Mouse (Mus musculus): ENCODE measurements around the gene Zfhx3.

The Zfhx3 gene

DNA sequence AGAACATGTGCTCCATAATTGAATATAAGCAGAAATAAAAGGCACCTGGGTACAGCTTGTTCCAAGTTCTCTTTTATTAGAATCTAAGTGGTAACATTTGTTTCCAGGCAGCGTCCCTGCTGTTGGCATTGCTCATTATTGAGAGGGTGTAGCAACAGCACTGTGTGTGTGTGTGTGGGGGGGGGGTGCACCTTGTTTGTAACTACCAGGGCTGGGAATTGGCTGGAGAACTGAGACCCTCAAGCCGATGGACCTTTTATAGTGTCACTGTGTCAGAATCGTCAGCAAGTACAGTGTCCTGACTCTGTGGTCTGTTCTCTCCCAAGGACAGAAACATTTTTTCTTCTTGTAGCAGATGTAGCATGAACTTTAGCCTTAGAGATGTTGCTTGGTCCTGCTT, 77.2 kb downstream of the Zfhx3 start:
- no peak for DNase-seq

DNA sequence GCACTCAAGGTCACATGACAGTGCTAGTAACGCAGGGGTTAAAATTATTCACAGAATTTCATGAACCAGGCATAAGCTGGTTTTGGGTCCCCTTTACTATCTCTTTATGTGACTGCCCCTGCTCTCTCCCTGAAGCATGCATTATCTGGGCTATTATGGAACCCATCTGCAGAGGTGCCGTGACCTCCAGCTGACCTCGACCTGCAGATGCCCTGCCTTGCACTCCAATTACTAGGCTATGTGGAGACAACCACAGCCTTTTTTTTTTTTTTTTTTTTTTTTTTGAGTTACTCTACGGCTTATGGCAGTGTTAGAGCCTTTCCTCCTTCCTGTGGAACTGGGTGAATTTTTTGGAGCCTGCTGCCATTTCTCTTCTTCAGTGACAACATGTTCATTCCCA, 80.0 kb downstream of the Zfhx3 start:
- DNase-seq = no peak

DNA sequence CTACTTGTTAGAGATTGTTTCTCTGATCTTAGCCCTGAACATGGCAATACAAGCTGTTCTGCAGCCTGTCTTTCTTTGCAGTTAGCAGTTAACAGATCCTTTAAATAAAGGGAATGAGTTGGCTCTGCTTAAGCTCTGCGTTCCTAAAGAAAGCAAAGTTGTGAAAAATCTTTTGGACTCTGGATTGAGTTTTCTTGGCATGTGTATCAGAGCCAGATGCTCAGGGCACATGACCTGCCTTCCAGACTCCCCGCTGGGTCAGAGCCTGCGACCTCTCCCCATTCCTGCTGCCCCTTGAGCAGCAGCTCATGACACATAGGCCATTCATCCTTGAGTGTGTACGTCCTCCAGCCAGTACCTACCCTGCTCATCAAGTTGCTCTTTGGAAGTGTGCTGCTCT, 81.9 kb downstream of the Zfhx3 start:
- DNase-seq = no peak

DNA sequence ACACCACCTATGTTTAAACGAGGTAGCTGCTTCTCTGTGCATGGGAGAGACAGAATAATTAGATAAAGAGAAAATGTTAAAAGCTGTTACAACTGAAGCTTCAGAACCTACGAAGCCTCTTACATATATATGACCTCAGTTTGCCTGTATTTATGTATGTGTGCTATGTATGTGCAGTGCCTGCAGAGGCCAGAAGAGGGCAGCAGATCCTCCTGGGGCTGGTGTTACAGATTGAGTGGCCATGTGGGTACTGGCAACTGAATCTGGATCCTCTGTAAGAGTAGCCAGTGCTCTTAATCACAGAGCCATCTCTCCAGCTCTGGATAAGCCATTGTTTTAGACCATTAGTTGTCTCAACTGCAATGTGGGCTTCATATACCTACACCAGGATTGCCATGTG, 82.8 kb downstream of the Zfhx3 start:
- DNase-seq = peak; percentile 32

DNA sequence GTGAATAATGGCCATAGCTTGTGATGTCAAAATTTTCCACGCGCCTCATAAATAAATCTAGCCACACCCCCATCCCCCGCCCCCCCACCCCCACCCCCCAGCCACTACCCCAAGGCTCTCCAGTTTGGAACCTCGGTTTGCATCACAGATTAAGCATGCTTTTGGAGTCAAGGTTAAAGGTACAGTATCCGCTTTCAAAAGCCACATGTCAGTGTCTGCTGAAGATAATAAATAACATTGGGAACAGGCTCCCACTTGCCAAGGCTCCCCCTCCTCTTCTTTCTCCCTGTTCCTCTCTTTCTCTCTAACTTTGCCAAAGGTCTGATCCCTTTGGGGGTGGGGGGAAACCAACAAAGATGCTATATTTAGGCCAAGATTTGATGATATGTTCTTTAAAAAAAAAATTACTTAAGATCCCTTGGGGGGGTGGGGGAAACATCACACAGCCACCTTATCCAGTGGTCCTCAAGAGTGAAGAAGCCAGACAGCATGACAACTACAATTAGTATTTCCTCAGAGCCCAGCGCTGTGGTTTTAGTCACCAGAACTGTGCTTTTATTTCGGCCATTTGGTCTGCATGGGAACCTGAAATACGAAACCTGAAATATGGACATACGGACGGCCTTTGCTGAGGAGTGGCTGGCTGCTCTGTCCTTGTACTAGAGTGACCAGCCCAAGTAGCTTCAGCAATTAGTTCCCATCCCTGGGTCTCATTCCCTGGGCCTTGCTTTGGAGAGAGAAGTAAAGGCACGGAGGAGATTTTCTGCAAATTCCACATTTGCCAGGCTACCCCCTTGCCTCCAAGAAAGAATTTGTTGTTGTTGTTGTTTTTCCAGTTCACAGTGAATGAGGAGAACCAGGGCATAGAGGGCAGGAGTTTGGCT, 84.4 kb downstream of the Zfhx3 start:
- no peak for DNase-seq

DNA sequence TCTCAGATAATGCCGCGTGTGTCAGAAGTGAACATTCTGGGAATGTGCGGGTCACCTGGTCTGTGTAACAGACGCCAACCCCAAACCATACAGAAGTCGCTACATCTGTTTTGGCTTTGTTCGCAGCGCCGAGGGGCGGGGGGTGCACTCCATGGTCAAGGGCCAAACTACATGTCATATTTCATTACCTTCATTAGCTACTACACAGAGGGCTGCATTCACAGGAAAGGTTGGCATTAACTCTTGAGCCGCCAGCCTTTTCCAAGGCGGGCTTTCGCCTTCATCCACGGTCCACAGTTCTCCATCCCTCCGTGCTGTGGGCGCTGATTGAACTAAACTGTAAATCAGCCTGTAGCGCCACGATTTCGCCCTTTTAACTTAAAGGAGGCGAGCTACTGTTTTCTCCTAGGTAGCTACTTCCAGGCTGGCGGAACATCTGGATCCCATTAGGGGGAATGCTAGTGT, 85.1 kb downstream of the Zfhx3 start:
- DNase-seq = no peak

DNA sequence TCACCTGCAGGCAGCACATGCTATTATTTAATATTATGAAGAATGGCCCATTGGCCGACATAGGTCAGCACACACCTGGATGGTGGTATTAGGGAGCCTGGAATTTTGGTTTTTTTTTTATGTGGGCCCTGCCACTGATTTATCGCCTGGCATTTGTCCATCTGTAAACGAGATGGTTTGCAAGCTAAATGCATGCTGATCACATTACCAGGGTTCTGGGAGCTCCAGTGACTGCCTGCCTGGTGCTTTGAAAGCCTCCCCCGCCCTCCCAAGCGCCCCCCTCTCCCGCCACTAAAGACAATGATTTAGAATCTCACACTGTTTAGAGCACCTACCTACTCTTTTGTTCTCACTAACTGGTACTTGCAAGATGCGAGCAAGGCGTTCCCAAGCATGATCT, 86.0 kb downstream of the Zfhx3 start:
- no peak for DNase-seq

DNA sequence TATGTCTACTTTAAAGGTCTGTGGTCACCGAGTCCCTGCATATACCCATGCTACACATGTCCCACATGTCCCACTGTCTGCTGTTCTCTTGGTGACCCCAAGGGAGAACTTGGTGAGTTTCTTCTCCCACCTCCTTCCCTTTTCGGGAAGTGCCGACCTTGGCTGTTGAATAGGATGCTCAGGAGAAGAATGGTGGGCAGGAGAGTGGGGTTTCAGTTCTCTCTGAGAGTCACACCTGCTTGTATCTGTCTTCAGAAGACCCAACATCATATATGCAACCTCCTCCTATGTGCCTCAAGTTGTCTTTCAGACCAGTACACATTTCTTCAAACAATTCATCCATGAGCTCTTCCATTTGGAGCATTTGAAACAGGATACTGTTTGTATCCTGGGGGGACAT, 88.7 kb downstream of the Zfhx3 start:
- no peak for DNase-seq

DNA sequence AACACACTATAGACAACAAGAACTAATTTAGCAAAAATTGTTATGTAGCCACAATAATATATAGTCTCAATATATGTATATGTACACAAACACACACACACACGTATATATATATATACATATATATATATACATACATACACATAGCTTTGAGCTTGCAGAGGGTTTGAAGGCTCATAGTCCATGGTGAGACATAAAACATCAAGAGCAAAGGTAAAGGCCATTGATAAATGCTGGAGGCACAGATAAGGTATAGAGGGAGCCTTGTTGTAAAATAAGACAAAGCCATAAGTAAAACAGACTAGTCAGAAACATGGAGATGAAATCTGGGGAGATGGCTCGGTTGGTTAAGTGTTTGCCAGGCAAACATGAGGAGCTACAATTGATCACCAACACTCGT, 91.6 kb downstream of the Zfhx3 start:
- DNase-seq = no peak

DNA sequence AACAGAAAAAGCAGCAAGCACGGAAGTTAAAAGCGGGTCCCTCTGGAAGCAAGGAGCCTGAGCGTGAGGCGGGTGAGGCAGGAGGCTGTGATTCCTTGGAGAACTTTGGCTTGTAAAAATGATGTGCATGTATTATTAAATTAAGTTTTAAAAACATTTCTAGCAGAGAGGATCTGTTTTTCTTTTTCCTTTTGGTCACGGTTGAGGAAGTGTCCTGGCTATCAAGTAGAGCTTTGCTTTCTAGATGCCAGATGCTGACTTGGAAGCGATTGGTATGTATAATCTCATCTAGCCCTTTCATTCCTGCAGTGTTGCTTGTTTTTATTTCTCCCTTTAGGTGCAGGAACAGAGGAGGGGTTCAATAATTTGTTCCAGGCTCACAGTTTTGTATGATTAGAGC, 92.3 kb downstream of the Zfhx3 start:
- no peak for DNase-seq

DNA sequence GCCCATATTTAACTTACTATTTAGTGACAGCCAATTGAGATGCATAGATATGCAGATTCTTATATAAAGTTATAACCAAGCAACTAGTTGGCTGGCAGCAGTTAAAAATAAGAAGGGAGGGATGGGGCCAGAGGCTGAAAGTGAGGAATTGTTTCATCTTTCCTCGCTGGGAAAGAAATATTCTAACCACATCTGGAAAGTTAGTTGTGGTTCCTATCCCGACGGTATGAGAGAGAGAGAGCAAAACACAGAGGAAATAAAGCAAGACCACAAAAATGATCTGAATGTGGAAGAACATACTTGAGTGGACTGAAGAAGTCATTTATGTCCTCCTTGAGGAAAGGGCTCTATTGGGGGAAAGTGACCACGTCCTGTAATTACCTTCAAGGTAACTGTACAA, 101.2 kb downstream of the Zfhx3 start:
- no peak for DNase-seq

DNA sequence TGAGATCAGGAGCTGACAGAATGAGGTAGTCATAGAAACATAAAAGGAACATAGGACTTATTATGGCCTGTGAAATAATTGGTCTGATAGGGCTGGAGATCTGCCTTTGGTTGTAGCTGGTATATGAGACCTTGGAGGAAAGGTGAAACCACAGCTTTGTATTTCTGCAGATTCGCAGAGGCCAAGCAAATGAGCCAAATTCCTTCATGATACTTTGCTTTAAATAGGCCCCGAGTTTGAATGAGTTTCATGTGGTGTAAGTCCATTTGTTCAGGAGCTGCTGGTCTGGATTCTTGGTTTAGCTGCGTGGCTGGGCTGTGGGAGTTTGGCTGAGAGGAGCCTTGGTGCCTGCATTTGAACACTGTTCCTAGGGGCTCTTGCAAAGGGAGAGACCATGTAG, 101.7 kb downstream of the Zfhx3 start:
- no peak for DNase-seq

DNA sequence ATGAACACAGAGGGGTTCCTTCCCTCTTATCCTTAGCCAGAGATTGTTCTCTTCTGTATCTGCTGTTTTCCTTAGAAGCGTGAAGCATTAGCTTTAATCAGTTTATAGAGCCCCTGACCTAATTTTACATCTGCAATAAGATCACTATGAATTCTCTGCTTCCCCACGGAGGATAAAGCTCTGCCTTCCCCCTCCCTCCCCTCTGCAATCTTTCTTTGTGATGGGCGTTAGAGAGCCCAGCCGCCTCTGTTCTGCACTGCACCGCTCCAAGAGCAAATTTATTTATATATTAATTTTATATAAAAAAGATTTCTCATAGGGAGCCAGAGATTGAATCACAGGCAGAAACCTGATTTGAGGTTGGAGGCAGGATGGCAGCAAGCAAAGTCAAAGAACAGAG, 113.8 kb downstream of the Zfhx3 start:
- DNase-seq = no peak

DNA sequence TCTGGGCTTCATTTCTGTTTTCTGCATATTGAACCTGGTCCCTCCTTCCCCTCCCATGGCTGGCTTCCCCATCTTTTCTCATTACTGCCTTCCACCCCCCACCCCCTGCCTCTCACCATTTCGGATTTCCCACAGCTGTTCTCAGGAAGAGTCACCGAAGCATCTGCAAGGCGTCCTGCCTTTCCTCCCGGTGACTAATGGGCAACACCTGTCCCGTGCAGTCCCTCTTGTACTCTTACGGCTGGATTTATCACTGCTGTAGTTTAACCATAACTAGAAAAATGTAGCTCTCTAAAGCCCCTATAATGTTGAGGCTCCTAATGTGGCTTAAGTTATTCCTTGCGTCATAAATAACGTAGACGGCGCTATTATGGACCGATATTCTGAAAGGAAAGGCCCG, 119.5 kb downstream of the Zfhx3 start:
- DNase-seq = no peak

DNA sequence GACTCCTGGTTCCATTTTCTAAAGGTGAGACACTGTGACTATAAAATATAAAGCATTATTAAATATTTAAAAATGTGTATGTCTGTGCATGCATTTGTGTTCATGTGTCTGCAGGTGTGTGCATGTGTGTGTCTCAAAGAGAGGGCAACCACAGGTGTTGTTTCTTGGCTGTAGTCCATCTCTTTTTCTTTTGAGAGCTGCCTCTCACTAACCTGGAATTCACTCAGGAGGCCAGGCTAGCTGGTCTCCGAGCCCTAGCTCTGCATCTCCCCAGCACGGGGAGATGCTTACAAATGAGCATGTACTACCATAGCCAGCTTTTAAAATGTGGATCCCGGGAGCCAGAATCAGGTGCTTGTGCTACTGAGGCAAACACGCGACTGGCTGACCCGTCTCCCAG, 124.7 kb downstream of the Zfhx3 start:
- DNase-seq = no peak

DNA sequence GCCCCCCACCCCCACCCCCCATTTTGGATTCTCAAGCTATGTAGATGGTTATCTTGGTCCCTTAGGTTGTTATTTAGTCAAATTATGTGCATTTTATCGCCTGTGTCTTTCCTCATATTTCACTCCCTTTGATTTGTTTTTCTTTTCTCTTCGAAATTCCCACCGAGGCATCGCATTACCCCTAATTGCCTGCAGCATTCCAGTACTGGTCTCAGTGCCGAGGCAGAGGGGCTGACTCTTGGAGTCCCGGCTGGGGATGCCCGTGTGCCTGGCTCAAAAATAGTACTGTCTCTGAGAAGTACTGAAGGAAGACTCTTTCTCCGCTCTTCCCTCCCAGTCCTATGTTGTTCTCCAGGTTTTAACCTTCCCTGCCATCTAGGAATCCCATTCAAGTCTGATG, 125.8 kb downstream of the Zfhx3 start:
- DNase-seq = no peak

DNA sequence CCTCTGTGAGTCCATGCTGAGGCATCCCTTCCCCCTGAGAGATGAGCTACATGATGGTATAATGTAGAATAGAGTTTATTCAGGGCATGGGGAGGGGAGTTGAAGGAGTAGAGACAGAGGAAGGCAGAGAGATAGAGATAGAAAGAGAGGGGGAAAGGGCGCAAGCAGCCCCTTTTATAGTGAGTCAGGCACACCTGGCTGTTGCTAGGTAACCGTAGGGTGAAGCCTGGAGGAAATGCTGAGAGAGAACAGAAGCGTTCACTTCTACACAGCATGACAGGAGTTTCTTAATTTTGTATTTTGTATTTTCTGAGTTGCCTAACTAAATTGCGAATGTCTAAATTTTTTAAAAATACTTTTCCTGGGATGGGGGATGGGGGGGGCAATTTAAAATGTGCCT, 128.0 kb downstream of the Zfhx3 start:
- DNase-seq = no peak

DNA sequence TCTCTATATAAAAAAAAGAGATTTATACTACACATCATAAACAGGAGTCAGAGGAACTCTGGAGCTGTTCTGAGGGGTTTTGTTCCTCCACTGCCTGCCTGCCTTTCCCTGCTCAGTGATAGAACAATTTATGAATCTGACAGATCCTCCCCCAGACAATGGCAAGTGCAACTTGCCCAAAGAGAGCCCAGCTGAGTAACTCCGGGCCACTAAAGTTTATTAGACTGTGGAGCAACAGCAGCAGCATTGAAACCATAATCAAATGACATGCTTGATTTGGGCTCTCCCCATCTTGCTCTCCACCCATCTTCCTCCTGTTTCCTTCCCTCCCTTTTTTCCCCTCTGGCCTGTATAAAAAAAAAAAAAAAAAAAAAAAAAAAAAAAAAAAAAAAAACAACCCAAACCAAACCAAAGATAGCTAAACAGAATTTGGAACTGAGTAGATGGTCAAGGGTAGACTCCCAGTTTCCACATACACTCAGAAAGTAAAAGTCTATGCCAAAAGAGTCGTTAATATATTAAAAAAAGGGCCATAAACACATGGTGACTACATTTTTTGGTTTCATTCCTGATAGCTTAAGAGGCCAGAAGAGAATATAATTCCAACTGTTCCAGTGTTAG, 129.8 kb downstream of the Zfhx3 start:
- no peak for DNase-seq

DNA sequence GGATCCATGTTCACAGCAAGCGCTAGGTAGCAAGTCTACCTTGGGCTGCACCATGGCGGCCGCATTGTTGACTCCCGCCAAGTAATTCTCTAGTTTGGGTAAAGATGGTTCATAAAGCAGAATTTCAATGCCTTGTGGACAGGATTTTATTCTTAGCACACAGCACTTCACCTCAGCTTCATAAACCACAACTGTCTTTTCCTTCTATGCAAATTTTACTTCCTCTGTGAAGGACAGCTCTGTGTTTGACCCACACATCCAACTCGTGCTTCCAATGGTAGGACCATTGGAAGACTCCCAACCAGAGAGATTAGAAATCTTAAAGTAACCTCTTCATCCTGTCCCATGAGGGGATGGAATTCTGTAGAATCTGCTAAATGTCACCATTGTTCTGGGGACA, 130.4 kb downstream of the Zfhx3 start:
- no peak for DNase-seq

DNA sequence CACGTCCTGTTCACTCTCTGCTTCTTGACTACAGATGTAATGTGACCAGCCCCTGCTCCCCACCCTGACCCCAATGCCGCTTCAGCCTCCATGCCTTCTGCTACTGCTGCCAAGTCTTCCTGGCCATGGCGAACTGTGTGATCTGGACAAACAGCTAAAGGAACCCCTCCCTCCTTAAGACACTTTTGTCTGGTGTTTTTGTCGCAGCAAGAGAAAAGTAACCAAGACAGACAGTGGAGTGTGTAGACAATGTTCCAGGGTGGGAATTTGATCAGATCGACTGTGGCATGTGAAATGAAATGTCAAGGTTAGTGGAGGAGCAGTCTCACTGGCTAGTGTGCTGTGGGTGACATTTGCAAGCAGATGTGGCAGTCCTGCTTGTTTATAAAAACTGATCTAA, 132.7 kb downstream of the Zfhx3 start:
- DNase-seq = no peak

DNA sequence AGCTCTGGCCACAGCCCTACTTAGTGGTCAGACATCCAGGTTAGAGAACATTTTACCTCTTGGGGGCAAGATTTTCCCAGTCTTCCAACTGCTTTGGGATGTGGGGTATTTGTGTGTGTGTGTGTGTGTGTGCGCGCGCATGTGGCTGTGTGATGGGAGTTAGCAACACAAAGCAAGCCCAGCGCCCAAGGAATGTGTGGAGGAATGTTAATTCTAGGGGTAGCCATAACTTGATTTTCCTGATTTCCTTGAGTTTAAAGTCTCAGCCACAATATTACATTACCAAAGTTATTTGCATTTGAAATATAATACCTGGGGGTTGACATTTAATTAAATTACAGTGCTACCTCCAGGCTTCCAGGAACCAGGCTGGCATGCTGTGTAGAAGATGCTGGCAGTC, 136.3 kb downstream of the Zfhx3 start:
- no peak for DNase-seq

DNA sequence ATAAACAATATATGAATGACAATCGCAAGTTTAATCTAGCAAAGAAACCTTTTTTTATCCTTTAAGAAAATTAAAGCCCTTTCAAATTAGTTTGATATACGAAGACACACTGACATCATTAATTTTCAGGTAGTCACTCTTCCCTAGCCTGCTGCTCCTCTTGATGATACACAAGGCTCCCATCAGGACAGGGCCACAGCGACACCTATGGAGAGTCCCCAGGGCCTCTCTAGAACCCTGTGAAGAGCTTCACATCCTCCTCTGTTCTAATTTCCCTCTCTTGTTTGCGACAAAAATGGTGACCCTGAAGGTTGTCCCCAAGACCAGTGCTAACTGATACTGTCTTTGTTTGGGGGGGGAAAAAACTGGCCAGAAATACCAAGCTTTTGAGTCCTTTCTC, 144.5 kb downstream of the Zfhx3 start:
- peak; percentile 10 for DNase-seq

DNA sequence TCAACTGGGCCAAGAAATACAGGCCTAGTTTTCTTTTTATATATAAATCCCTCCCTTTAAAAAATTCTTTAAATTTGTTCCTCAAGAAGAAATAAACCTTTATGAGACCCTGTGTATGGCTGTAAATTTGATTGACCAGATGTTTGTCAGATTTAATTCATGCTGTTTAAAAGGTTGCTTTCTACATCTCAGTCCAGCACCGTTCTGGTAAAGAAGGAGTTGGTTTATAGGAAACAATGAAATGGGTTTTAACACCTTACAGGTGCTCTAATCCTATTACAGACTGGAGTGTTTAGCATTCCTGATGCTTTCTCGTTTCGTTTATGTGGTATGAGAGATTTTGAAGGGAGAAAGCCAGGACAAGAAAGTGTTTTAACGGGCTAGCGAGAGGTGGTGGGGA, 147.2 kb downstream of the Zfhx3 start:
- DNase-seq = no peak

DNA sequence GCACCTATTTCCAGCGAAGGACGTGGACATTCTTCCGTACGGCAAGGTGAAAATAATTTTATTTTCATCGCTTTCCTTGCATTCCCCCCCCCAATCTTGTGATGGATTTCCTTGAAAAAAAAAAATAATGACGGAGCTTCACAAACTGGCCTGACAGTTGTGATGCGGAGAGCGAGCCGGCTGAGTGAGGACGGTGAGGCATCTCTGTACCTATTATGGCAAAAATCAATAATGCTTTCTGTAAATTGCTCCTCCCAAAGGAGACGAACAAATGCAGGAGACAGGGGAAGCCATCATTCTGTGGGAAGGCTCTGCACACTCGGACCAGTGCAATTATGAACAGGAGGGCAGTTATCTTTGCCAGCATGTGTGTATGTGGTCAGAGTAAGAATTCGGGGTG, 156.2 kb downstream of the Zfhx3 start:
- DNase-seq = no peak

DNA sequence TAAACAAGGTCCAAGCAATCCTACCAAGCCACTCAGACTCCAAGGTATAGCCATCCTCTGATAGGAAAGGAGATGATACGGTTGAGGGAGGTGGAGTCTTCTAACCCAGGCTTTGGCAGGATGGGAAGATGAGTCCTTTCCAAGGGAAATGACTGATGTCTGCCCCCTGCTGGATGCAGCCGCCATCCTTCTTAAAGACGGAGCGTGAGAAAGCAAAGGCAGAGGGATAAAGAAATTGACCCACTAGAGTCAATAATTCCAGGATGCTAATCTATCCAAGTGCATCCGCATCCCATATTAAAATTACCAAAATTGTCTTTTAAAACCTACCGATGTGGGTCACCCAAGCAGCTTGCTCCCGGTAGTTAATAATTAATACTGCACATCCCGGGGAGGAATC, 158.7 kb downstream of the Zfhx3 start:
- peak; percentile 49 for DNase-seq

Measured in thymus, postnatal 4 days (tissue).